Mouse (Mus musculus) heart, embryonic 13.5 days (tissue): ENCODE data around the gene Pck1. TPM values are rescaled to one million over a fixed set of nuclear protein-coding genes. Genes with fewer than 3 reads are reported as not detected.

ENCODE experiments used
- ATAC-seq: fragments of 200-750 bp; cut with Nextera tagmentation; 2 replicates; pipeline ENCODE4 v1.8.0; 2017; ENCODE audit warnings: moderate TSS enrichment; ENCODE audit not compliant: insufficient number of reproducible peaks, low FRiP score, low TSS enrichment; ENCODE audit errors: extremely low read depth
- H3K27ac ChIP-seq: fragments of 300-500 bp; sonication (generic); replicated peaks from 2 replicates; pipeline ENCODE4 v1.5.1; 2015; ENCODE audit warnings: moderate library complexity, mild to moderate bottlenecking, inconsistent platforms
- H3K27me3 ChIP-seq: fragments of 300-500 bp; sonication (generic); replicated peaks from 2 replicates; pipeline ENCODE4 v1.6.1; 2015; ENCODE audit warnings: mild to moderate bottlenecking, inconsistent platforms
- H3K36me3 ChIP-seq: fragments of 300-500 bp; sonication (generic); 2 replicates; pipeline ENCODE4 v1.6.1; 2015; ENCODE audit warnings: mild to moderate bottlenecking, inconsistent platforms
- H3K4me1 ChIP-seq: fragments of 300-500 bp; sonication (generic); 2 replicates; pipeline ENCODE4 v1.6.1; 2015; ENCODE audit warnings: inconsistent platforms
- H3K4me2 ChIP-seq: fragments of 300-500 bp; sonication (generic); 2 replicates; pipeline ENCODE4 v1.6.1; 2015; ENCODE audit warnings: inconsistent platforms, mild to moderate bottlenecking, moderate library complexity
- H3K4me3 ChIP-seq: fragments of 300-500 bp; sonication (generic); 2 replicates; pipeline ENCODE4 v1.5.1; 2015; ENCODE audit warnings: moderate library complexity, mild to moderate bottlenecking, inconsistent platforms
- H3K9ac ChIP-seq: fragments of 300-500 bp; sonication (generic); 2 replicates; pipeline ENCODE4 v1.6.1; 2015; ENCODE audit warnings: inconsistent platforms, mild to moderate bottlenecking, moderate library complexity
- H3K9me3 ChIP-seq: fragments of 300-500 bp; sonication (generic); 2 replicates; pipeline ENCODE4 v1.6.1; 2016; ENCODE audit warnings: inconsistent platforms
- WGBS: fragments of 180-500 bp; shearing (Covaris S2); methylation state at CpG from one replicate; pipeline ENCODE4 v1.1.7; 2015; ENCODE audit warnings: mixed read lengths; 5-methylcytosine and 5-hydroxymethylcytosine counted together
- polyA plus RNA-seq: library from polyadenylated mRNA; unstranded; fragments of >200 nt; fragmentation: Nextera tagmentation; extraction: Ambion mirVana; gene quantifications from 2 replicates; pipeline ENCODE4 v1.2.1, GENCODE M21; 2015

Gene Pck1
- polyA plus RNA-seq, 1 experiment from 2014 or later, result 0.08 TPM

- ATAC-seq, result no peak
These were observed 54.2 kb downstream of the Pck1 start for GRCm38 (mm10) chr2:173207051-173207450.

More at GRCm38 (mm10) chr2:173207051-173207450, 54.2 kb downstream of the Pck1 start:
- Histone ChIP-seq H3K36me3 (no peaks in the 10 kb centered on the region), H3K9ac (no peak overlapping the region), H3K4me1 (no peaks in the 10 kb centered on the region), H3K9me3 (no peaks in the 10 kb centered on the region), H3K27ac (no peak overlapping the region), H3K27me3 (no peaks in the 10 kb centered on the region; the same call in 1 of the 2 replicates), H3K4me2 (no peak overlapping the region), H3K4me3 (no peak overlapping the region)
- WGBS, result 85% methylated on average over 3 of the region's 3 CpGs

Other genes with a start within 250 kb of the Pck1 start
- 40.3 and 46.5 TPM in 2 replicates for gene Bmp7, start 212.7 kb upstream of the Pck1 start, polyA plus RNA-seq
- 0.11 and 0.23 TPM in 2 replicates for gene Spo11, start 175.3 kb upstream of the Pck1 start, polyA plus RNA-seq
- gene Rae1, start 152.9 kb upstream of the Pck1 start, polyA plus RNA-seq, result 94.7 and 106 TPM in 2 replicates
- gene Rbm38, start 132.6 kb upstream of the Pck1 start, polyA plus RNA-seq, result 116 and 121 TPM in 2 replicates
- gene Ctcfl, start 33.5 kb upstream of the Pck1 start, polyA plus RNA-seq, result 0.70 and 0.84 TPM in 2 replicates
- 0.33 and 0.57 TPM in 2 replicates for gene Zbp1, start 65.9 kb downstream of the Pck1 start, polyA plus RNA-seq
- 3.4 TPM in 2 replicates for gene Pmepa1, start 123.5 kb downstream of the Pck1 start, polyA plus RNA-seq